Mouse (Mus musculus): ENCODE results near the gene Gm813. TPM values are rescaled to one million over a fixed set of nuclear protein-coding genes. Genes with fewer than 3 reads are reported as not detected.

Gm813 gene
- polyA plus RNA-seq, 1 experiment: not detected

DNA sequence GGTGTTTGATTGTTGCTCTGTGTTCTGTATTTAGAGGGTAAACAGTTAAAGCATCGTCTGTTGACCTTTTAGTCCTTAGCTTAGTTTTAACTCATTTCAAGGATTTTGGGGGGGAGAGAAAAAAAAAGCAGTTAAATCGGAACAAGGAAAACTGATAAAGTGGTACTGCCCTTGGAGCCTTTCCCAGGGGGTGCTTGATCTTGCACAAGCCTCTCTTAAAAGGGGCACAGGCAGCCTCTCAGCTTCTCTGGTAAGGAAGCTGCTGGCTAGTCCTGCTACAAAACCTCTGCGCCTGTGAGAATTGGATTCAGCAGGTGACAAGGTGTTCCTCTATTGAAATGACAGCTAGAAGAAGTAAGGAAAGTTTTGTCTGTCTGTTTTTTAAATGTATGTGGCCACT lies 5.6 kb upstream of the Gm813 start:
- H3K36me3 ChIP-seq (ENCODE audit: control insufficient read depth, insufficient read depth): no peaks in the 10 kb centered on the region
- TF ChIP-seq MYOG (IDR thresholded peaks at IDR 0.05; ENCODE audit: control insufficient read depth in 1 of 3, insufficient read depth in 1 of 3, insufficient read length in 2 of 3, low read depth in 2 of 3): no peak
- no peak for TF ChIP-seq USF1 (IDR thresholded peaks at IDR 0.05; ENCODE audit: low read depth)
- H3K27me3 ChIP-seq (ENCODE audit: control insufficient read depth, insufficient read depth, insufficient read length): no peaks in the 10 kb centered on the region
- H3ac ChIP-seq (ENCODE audit: control insufficient read depth, insufficient read length): no peak overlapping the region
- no peaks in the 10 kb centered on the region for H3K79me2 ChIP-seq (ENCODE audit: control insufficient read depth, insufficient read depth)
- H3K4me3 ChIP-seq: no peak overlapping the region
- H3K4me2 ChIP-seq (ENCODE audit: low read depth): no peak overlapping the region

DNA sequence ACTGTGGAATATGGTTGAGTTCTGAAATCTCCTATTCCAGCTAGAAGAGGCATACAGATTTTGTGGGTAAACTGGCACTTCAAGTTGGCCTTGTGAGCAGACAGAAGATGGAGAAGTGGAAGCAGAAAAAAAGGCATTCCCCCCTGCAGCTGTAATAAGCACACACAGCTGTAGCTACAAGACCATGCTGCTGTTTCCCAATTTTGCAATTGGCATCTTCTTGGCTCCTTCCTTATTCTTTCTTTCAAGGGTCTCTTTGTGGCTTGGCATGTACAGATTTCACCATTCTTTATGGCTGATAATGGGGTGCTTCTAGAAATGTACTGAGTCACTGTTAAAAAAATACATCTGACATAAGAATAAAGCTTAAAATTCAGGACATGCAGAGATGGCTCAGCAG lies 568 bp upstream of the Gm813 start:
- no peaks in the 10 kb centered on the region for H3K79me2 ChIP-seq (ENCODE audit: control insufficient read depth, insufficient read depth)
- no peak overlapping the region for H3K4me3 ChIP-seq
- TF ChIP-seq TCF3 (IDR thresholded peaks at IDR 0.05; ENCODE audit: insufficient read length, low read depth) (no peak), MYOG (IDR thresholded peaks at IDR 0.05; ENCODE audit: control insufficient read depth in 1 of 3, insufficient read depth in 1 of 3, insufficient read length in 2 of 3, low read depth in 2 of 3) (no peak), REST (IDR thresholded peaks at IDR 0.05; ENCODE audit: insufficient read depth, insufficient read length) (no peak), POLR2AphosphoS2 (IDR thresholded peaks at IDR 0.05; ENCODE audit: insufficient read length, low read depth) (no peak), E2F4 (IDR thresholded peaks at IDR 0.05; ENCODE audit: insufficient read depth) (no peak), MYOD1 (IDR thresholded peaks at IDR 0.05; ENCODE audit: control insufficient read depth in 1 of 3, insufficient read length in 2 of 3, low read depth in 2 of 3) (no peak), TCF12 (IDR thresholded peaks at IDR 0.05; ENCODE audit: insufficient read depth, poor library complexity, severe bottlenecking) (no peak), USF1 (IDR thresholded peaks at IDR 0.05; ENCODE audit: low read depth) (no peak), SRF (IDR thresholded peaks at IDR 0.05; ENCODE audit: control insufficient read depth, insufficient read length, low read depth) (no peak), POLR2A (IDR thresholded peaks at IDR 0.05; ENCODE audit: insufficient read length, low read depth) (no peak), CEBPB (IDR thresholded peaks at IDR 0.05; ENCODE audit: insufficient read depth, poor library complexity, severe bottlenecking) (no peak), MAX (IDR thresholded peaks at IDR 0.05; ENCODE audit: low read depth) (no peak)
- no peak overlapping the region for H3ac ChIP-seq (ENCODE audit: control insufficient read depth, insufficient read length)
- H3K4me2 ChIP-seq (ENCODE audit: low read depth): no peak overlapping the region
- H3K36me3 ChIP-seq (ENCODE audit: control insufficient read depth, insufficient read depth): no peaks in the 10 kb centered on the region
- no peaks in the 10 kb centered on the region for H3K27me3 ChIP-seq (ENCODE audit: control insufficient read depth, insufficient read depth, insufficient read length)

DNA sequence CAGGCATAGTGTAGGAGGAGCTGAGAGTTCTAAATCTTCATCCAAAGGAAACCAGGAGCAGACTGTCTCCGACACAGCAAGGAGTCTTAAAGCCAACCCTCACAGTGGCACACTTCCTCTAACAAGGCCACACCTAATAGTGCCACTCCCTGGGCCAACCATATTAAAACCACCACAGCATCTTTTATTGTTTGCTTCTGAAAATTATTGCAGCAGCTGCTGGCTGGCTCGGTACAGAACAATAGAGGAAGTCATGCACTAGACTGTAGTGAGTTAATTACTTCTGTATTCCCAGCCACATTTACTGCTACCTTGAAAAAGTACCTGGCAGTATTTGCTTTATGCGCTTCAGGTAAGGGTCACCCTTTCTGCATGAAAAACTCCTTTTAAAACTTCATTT lies 3.8 kb downstream of the Gm813 start:
- no peaks in the 10 kb centered on the region for H3K36me3 ChIP-seq (ENCODE audit: control insufficient read depth, insufficient read depth)
- TF ChIP-seq POLR2AphosphoS2 (IDR thresholded peaks at IDR 0.05; ENCODE audit: insufficient read length, low read depth) (no peak), TCF12 (IDR thresholded peaks at IDR 0.05; ENCODE audit: insufficient read depth, poor library complexity, severe bottlenecking) (no peak), REST (IDR thresholded peaks at IDR 0.05; ENCODE audit: insufficient read depth, insufficient read length) (no peak), MYOD1 (IDR thresholded peaks at IDR 0.05; ENCODE audit: control insufficient read depth in 1 of 3, insufficient read length in 2 of 3, low read depth in 2 of 3) (no peak)
- H3ac ChIP-seq (ENCODE audit: control insufficient read depth, insufficient read length): no peak overlapping the region
- H3K27me3 ChIP-seq (ENCODE audit: control insufficient read depth, insufficient read depth, insufficient read length): no peaks in the 10 kb centered on the region
- H3K79me2 ChIP-seq (ENCODE audit: control insufficient read depth, insufficient read depth): no peaks in the 10 kb centered on the region
- H3K4me3 ChIP-seq: no peak overlapping the region
- H3K4me2 ChIP-seq (ENCODE audit: low read depth): no peak overlapping the region

DNA sequence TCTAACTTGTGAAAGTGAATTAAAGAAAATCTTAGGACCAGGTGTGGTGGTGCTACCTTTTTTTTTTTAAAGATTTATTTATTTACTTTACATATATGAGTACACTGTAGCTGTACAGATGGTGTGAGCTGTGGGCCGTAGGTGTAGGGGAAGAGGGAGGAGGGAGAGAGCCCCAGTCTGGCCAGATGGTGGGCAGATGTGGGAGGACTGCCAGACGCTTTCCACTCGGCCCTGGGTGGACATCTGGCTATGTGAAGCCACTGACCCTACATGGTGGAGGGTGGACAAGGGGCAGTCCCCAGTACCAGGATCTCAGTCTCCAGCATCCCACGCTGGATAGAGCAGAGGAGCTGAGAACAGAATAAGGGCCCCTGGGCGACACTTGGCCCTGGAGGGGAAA lies 9.7 kb downstream of the Gm813 start:
- no peaks in the 10 kb centered on the region for H3K79me2 ChIP-seq (ENCODE audit: control insufficient read depth, insufficient read depth)
- no peak for TF ChIP-seq SRF (IDR thresholded peaks at IDR 0.05; ENCODE audit: control insufficient read depth, insufficient read length, low read depth)
- TF ChIP-seq POLR2A (IDR thresholded peaks at IDR 0.05; ENCODE audit: insufficient read length, low read depth): no peak
- no peak for TF ChIP-seq E2F4 (IDR thresholded peaks at IDR 0.05; ENCODE audit: insufficient read depth)
- TF ChIP-seq TCF3 (IDR thresholded peaks at IDR 0.05; ENCODE audit: insufficient read length, low read depth): no peak
- no peak for TF ChIP-seq USF1 (IDR thresholded peaks at IDR 0.05; ENCODE audit: low read depth)
- no peak for TF ChIP-seq TCF12 (IDR thresholded peaks at IDR 0.05; ENCODE audit: insufficient read depth, poor library complexity, severe bottlenecking)
- no peak for TF ChIP-seq MYOD1 (IDR thresholded peaks at IDR 0.05; ENCODE audit: control insufficient read depth in 1 of 3, insufficient read length in 2 of 3, low read depth in 2 of 3)
- no peak for TF ChIP-seq POLR2AphosphoS2 (IDR thresholded peaks at IDR 0.05; ENCODE audit: insufficient read length, low read depth)
- no peak for TF ChIP-seq MYOG (IDR thresholded peaks at IDR 0.05; ENCODE audit: control insufficient read depth in 1 of 3, insufficient read depth in 1 of 3, insufficient read length in 2 of 3, low read depth in 2 of 3)
- TF ChIP-seq MAX (IDR thresholded peaks at IDR 0.05; ENCODE audit: low read depth): no peak
- no peak for TF ChIP-seq REST (IDR thresholded peaks at IDR 0.05; ENCODE audit: insufficient read depth, insufficient read length)
- no peak for TF ChIP-seq CEBPB (IDR thresholded peaks at IDR 0.05; ENCODE audit: insufficient read depth, poor library complexity, severe bottlenecking)
- peak overlapping the region; percentile 18 for H3K4me2 ChIP-seq (ENCODE audit: low read depth)
- H3K4me3 ChIP-seq: no peak overlapping the region
- no peak overlapping the region for H3ac ChIP-seq (ENCODE audit: control insufficient read depth, insufficient read length)
- no peaks in the 10 kb centered on the region for H3K27me3 ChIP-seq (ENCODE audit: control insufficient read depth, insufficient read depth, insufficient read length)
- no peaks in the 10 kb centered on the region for H3K36me3 ChIP-seq (ENCODE audit: control insufficient read depth, insufficient read depth)

DNA sequence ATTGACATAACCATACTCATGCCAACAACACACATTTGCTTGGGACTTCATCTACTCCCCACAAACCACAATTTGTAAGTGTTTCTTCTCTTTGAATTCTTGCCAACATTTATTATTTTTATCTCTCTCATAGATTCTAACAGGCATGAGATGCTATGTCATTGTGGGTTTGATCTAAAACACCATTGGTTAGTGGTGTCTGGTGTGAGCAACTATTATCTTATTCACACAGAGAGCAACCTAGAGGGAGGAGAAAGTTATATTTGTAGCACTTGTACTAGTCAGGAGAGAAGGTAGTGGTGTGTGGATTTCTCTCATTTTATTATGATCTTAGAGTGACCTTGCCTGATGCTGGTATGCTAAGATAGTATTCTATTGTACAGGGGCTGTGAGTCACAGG lies 12.1 kb downstream of the Gm813 start:
- Histone ChIP-seq H3K36me3 (ENCODE audit: control insufficient read depth, insufficient read depth) (no peaks in the 10 kb centered on the region), H3K79me2 (ENCODE audit: control insufficient read depth, insufficient read depth) (no peaks in the 10 kb centered on the region)
- no peak for TF ChIP-seq SRF (IDR thresholded peaks at IDR 0.05; ENCODE audit: control insufficient read depth, insufficient read length, low read depth)
- TF ChIP-seq TCF12 (IDR thresholded peaks at IDR 0.05; ENCODE audit: insufficient read depth, poor library complexity, severe bottlenecking): no peak
- TF ChIP-seq MYOG (IDR thresholded peaks at IDR 0.05; ENCODE audit: control insufficient read depth in 1 of 3, insufficient read depth in 1 of 3, insufficient read length in 2 of 3, low read depth in 2 of 3): no peak
- no peak for TF ChIP-seq TCF3 (IDR thresholded peaks at IDR 0.05; ENCODE audit: insufficient read length, low read depth)
- no peak for TF ChIP-seq MYOD1 (IDR thresholded peaks at IDR 0.05; ENCODE audit: control insufficient read depth in 1 of 3, insufficient read length in 2 of 3, low read depth in 2 of 3)
- TF ChIP-seq USF1 (IDR thresholded peaks at IDR 0.05; ENCODE audit: low read depth): no peak
- TF ChIP-seq E2F4 (IDR thresholded peaks at IDR 0.05; ENCODE audit: insufficient read depth): no peak
- TF ChIP-seq CEBPB (IDR thresholded peaks at IDR 0.05; ENCODE audit: insufficient read depth, poor library complexity, severe bottlenecking): no peak
- TF ChIP-seq POLR2AphosphoS2 (IDR thresholded peaks at IDR 0.05; ENCODE audit: insufficient read length, low read depth): no peak
- no peak for TF ChIP-seq MAX (IDR thresholded peaks at IDR 0.05; ENCODE audit: low read depth)
- no peak for TF ChIP-seq POLR2A (IDR thresholded peaks at IDR 0.05; ENCODE audit: insufficient read length, low read depth)
- no peak for TF ChIP-seq REST (IDR thresholded peaks at IDR 0.05; ENCODE audit: insufficient read depth, insufficient read length)

More for the DNA sequence above, 12.1 kb downstream of the Gm813 start:
- Histone ChIP-seq H3K4me3 (no peak overlapping the region), H3K27me3 (ENCODE audit: control insufficient read depth, insufficient read depth, insufficient read length) (no peaks in the 10 kb centered on the region), H3K4me2 (ENCODE audit: low read depth) (no peak overlapping the region), H3ac (ENCODE audit: control insufficient read depth, insufficient read length) (no peak overlapping the region)
